Mouse (Mus musculus) neural tube, embryonic 11.5 days (tissue): ENCODE data around the gene Fam185a. TPM values are rescaled to one million over a fixed set of nuclear protein-coding genes. Genes with fewer than 3 reads are reported as not detected.

Experiments
- ATAC-seq: fragments of 200-750 bp; cut with Nextera tagmentation; 2 replicates; pipeline ENCODE4 v1.8.0; 2017; ENCODE audit warnings: moderate number of reproducible peaks, mild to moderate bottlenecking, moderate TSS enrichment, moderate library complexity; ENCODE audit not compliant: insufficient read depth, low FRiP score, low TSS enrichment
- DNase-seq: peaks from one replicate; pipeline ENCODE4 v3.0.0-alpha.2; 2015; ENCODE audit warnings: low spot score
- H3K27ac ChIP-seq: fragments of 300-500 bp; sonication (generic); 2 replicates; pipeline ENCODE4 v1.5.1; 2014; ENCODE audit warnings: low read depth, mild to moderate bottlenecking, low read length
- H3K27me3 ChIP-seq: fragments of 300-500 bp; sonication (generic); 2 replicates; pipeline ENCODE4 v1.6.1; 2014; ENCODE audit warnings: mild to moderate bottlenecking, low read length, mixed read lengths; ENCODE audit not compliant: control insufficient read depth, insufficient read depth
- H3K36me3 ChIP-seq: fragments of 300-500 bp; sonication (generic); 2 replicates; pipeline ENCODE4 v1.6.1; 2014; ENCODE audit warnings: mild to moderate bottlenecking, low read length, moderate library complexity, mixed read lengths; ENCODE audit not compliant: control insufficient read depth, insufficient read depth
- H3K4me1 ChIP-seq: fragments of 300-500 bp; sonication (generic); 2 replicates; pipeline ENCODE4 v1.6.1; 2014; ENCODE audit warnings: low read length, mixed read lengths; ENCODE audit not compliant: control insufficient read depth, insufficient read depth
- H3K4me2 ChIP-seq: fragments of 300-500 bp; sonication (generic); 2 replicates; pipeline ENCODE4 v1.6.1; 2014; ENCODE audit warnings: low read depth, mild to moderate bottlenecking, moderate library complexity
- H3K4me3 ChIP-seq: fragments of 300-500 bp; sonication (generic); 2 replicates; pipeline ENCODE4 v1.5.1; 2014; ENCODE audit warnings: low read depth, low read length
- H3K9ac ChIP-seq: fragments of 300-500 bp; sonication (generic); 2 replicates; pipeline ENCODE4 v1.6.1; 2014; ENCODE audit warnings: mild to moderate bottlenecking, low read length
- H3K9me3 ChIP-seq: fragments of 300-500 bp; sonication (generic); 2 replicates; pipeline ENCODE4 v1.6.1; 2016; ENCODE audit warnings: low read length; ENCODE audit not compliant: control insufficient read depth
- WGBS: fragments of 180-500 bp; shearing (Covaris S2); extraction: QIAGEN DNeasy Blood & Tissue Kit; methylation state at CpG from one replicate; pipeline ENCODE4 v1.1.7; 2014; 5-methylcytosine and 5-hydroxymethylcytosine counted together
- polyA plus RNA-seq: library from polyadenylated mRNA; unstranded; fragments of >200 nt; fragmentation: Nextera tagmentation; extraction: Ambion mirVana; gene quantifications from 2 replicates; pipeline ENCODE4 v1.2.1, GENCODE M21; 2014

The Fam185a gene
- polyA plus RNA-seq, 1 experiment from 2014 or later = 6.6 TPM

GRCm38 (mm10) chr5:21440833-21441530 is 16.2 kb downstream of the Fam185a start:
- H3K27ac ChIP-seq = no peak overlapping the region
- H3K9me3 ChIP-seq = no peaks in the 10 kb centered on the region; the same call in 1 of the 2 replicates
- WGBS = 82% methylated on average over 8 of the region's 8 CpGs
- H3K4me1 ChIP-seq = no peaks in the 10 kb centered on the region
- DNase-seq = no peak
- H3K27me3 ChIP-seq = no peaks in the 10 kb centered on the region
- H3K4me3 ChIP-seq = no peak overlapping the region
- H3K9ac ChIP-seq = no peak overlapping the region
- no peak for ATAC-seq
- no peak overlapping the region for H3K4me2 ChIP-seq
- no peaks in the 10 kb centered on the region for H3K36me3 ChIP-seq

- ATAC-seq = no peak
- H3K27ac ChIP-seq = no peak overlapping the region
- no peak overlapping the region for H3K4me2 ChIP-seq
- WGBS = 77% methylated on average over 7 of the region's 7 CpGs
- H3K36me3 ChIP-seq = no peaks in the 10 kb centered on the region
- H3K9ac ChIP-seq = no peak overlapping the region
- DNase-seq = no peak
- H3K4me3 ChIP-seq = no peak overlapping the region
- H3K4me1 ChIP-seq = no peaks in the 10 kb centered on the region
- no peaks in the 10 kb centered on the region for H3K9me3 ChIP-seq
- H3K27me3 ChIP-seq = no peaks in the 10 kb centered on the region
Observed at GRCm38 (mm10) chr5:21467387-21467786, 42.6 kb downstream of the Fam185a start.

GRCm38 (mm10) chr5:21468100-21468499 is 43.3 kb downstream of the Fam185a start:
- no peak for DNase-seq
- Histone ChIP-seq H3K9ac (no peak overlapping the region), H3K4me3 (no peak overlapping the region), H3K4me1 (no peaks in the 10 kb centered on the region), H3K9me3 (no peaks in the 10 kb centered on the region), H3K36me3 (no peaks in the 10 kb centered on the region), H3K4me2 (no peak overlapping the region), H3K27ac (no peak overlapping the region), H3K27me3 (no peaks in the 10 kb centered on the region)
- no peak for ATAC-seq
- WGBS = 92% methylated on average over 12 of the region's 12 CpGs

- 96% methylated on average over 5 of the region's 5 CpGs for WGBS
- DNase-seq = no peak
- H3K4me1 ChIP-seq = peaks cover 3% of the 10 kb centered on the region; the same call in 1 of the 2 replicates
Observed at GRCm38 (mm10) chr5:21478428-21478827, 53.7 kb downstream of the Fam185a start.

GRCm38 (mm10) chr5:21479746-21480145 is 55.0 kb downstream of the Fam185a start:
- no peak overlapping the region for H3K4me3 ChIP-seq
- DNase-seq (no peak), ATAC-seq (no peak)
- H3K27ac ChIP-seq = no peak overlapping the region
- H3K9ac ChIP-seq = no peak overlapping the region
- no peak overlapping the region for H3K4me2 ChIP-seq
- no peaks in the 10 kb centered on the region for H3K9me3 ChIP-seq
- no peaks in the 10 kb centered on the region; the same call in 1 of the 2 replicates for H3K36me3 ChIP-seq
- peaks cover 3% of the 10 kb centered on the region; the same call in 1 of the 2 replicates for H3K4me1 ChIP-seq
- 90% methylated on average over 5 of the region's 5 CpGs for WGBS
- H3K27me3 ChIP-seq = no peaks in the 10 kb centered on the region

More at GRCm38 (mm10) chr5:21478428-21478827, 53.7 kb downstream of the Fam185a start:
- no peaks in the 10 kb centered on the region; the same call in 1 of the 2 replicates for H3K36me3 ChIP-seq
- no peak for ATAC-seq
- H3K4me2 ChIP-seq = no peak overlapping the region
- no peaks in the 10 kb centered on the region for H3K27me3 ChIP-seq
- H3K9me3 ChIP-seq = no peaks in the 10 kb centered on the region
- H3K27ac ChIP-seq = no peak overlapping the region
- H3K4me3 ChIP-seq = no peak overlapping the region
- no peak overlapping the region for H3K9ac ChIP-seq

GRCm38 (mm10) chr5:21481521-21481920 is 56.8 kb downstream of the Fam185a start:
- whole genome bisulfite sequencing = 88% methylated on average over 6 of the region's 6 CpGs
- DNase-seq = no peak
- Histone ChIP-seq H3K4me3 (no peak overlapping the region), H3K4me2 (no peak overlapping the region), H3K27ac (no peak overlapping the region), H3K9ac (no peak overlapping the region), H3K36me3 (no peaks in the 10 kb centered on the region; the same call in 1 of the 2 replicates), H3K4me1 (peaks cover 3% of the 10 kb centered on the region; the same call in 1 of the 2 replicates), H3K27me3 (no peaks in the 10 kb centered on the region), H3K9me3 (no peaks in the 10 kb centered on the region)
- ATAC-seq = no peak

- H3K4me3 ChIP-seq = no peak overlapping the region
- DNase-seq (no peak), ATAC-seq (no peak)
- no peak overlapping the region for H3K4me2 ChIP-seq
- H3K27me3 ChIP-seq = no peaks in the 10 kb centered on the region
- 47% methylated on average over 11 of the region's 11 CpGs for WGBS
- H3K36me3 ChIP-seq = no peaks in the 10 kb centered on the region; the same call in 1 of the 2 replicates
- no peaks in the 10 kb centered on the region for H3K9me3 ChIP-seq
- H3K27ac ChIP-seq = no peak overlapping the region
- H3K9ac ChIP-seq = no peak overlapping the region
- H3K4me1 ChIP-seq = peaks cover 3% of the 10 kb centered on the region; the same call in 1 of the 2 replicates
Observed at GRCm38 (mm10) chr5:21482446-21483222, 57.9 kb downstream of the Fam185a start.

GRCm38 (mm10) chr5:21483275-21483674 is 58.5 kb downstream of the Fam185a start:
- 87% methylated on average over 8 of the region's 8 CpGs for WGBS
- no peak overlapping the region for H3K27ac ChIP-seq
- no peak overlapping the region for H3K4me2 ChIP-seq
- no peaks in the 10 kb centered on the region for H3K9me3 ChIP-seq
- no peaks in the 10 kb centered on the region for H3K27me3 ChIP-seq
- H3K9ac ChIP-seq = no peak overlapping the region
- DNase-seq (no peak), ATAC-seq (no peak)
- no peak overlapping the region for H3K4me3 ChIP-seq
- H3K4me1 ChIP-seq = peaks cover 3% of the 10 kb centered on the region; the same call in 1 of the 2 replicates
- H3K36me3 ChIP-seq = no peaks in the 10 kb centered on the region; the same call in 1 of the 2 replicates
